Comparison of ENCODE assay signal across 9 mouse cellular contexts in genomic region chr17:13761179-13761913, GRCm38 (mm10). TPM values are rescaled to one million over a fixed set of nuclear protein-coding genes. Genes with fewer than 3 reads are reported as not detected.
DNase-seq lines count a peak whose midpoint lies in the region; ATAC-seq lines count a peak whose summit lies in the region.
"Had no signal": no experiment of that assay in that cellular context is flagged by ENCODE, and none has a peak within 500 bp of the region (broad histone marks: within the 10 kb centered on the region; RNA-seq: fewer than 3 reads in every experiment).

TSS of gene Tcte2 (minus strand) at chr17:13761825.

- H3K9me3 ChIP-seq in forebrain, embryonic 12.5 days = no peaks in the 10 kb centered on the region
- H3K9me3 ChIP-seq in lung, embryonic 16.5 days (ENCODE audit: control insufficient read depth, low read length) = no peaks in the 10 kb centered on the region

- H3K36me3 ChIP-seq in forebrain, embryonic 12.5 days (replicated peaks) = no peaks in the 10 kb centered on the region
- H3K36me3 ChIP-seq in lung, embryonic 16.5 days (ENCODE audit: control insufficient read depth, insufficient read depth, low read length) = no peaks in the 10 kb centered on the region

- no peaks in the 10 kb centered on the region for H3K27me3 ChIP-seq in forebrain, embryonic 12.5 days
- H3K27me3 ChIP-seq in lung, embryonic 16.5 days (ENCODE audit: control insufficient read depth, insufficient read depth, low read depth, low read length) = no peaks in the 10 kb centered on the region

- WGBS in forebrain, embryonic 12.5 days = under 1% methylated on average over 74 of the region's 74 CpGs
- 1% methylated on average over 74 of the region's 74 CpGs for WGBS in lung, embryonic 16.5 days

- H3K4me1 ChIP-seq in forebrain, embryonic 12.5 days = peaks cover 40% of the 10 kb centered on the region
- peaks cover 18% of the 10 kb centered on the region for H3K4me1 ChIP-seq in lung, embryonic 16.5 days (replicated peaks; ENCODE audit: control insufficient read depth, insufficient read depth, low read length)

- intact Hi-C loops in heart, postnatal 14 days (cut with DNase I) = loop anchor here (2.0 to 5.0 kb wide), 3 partner anchors 51 to 79 kb away; no protein-coding TSS in a partner anchor

- ATAC-seq in forebrain, embryonic 12.5 days (ENCODE audit: low FRiP score) = peak; percentile 40
- peak; percentile 37 for ATAC-seq in lung, embryonic 16.5 days (ENCODE audit: low read depth)

- peak within 1 kb of the TSS; percentile 95 for H3K27ac ChIP-seq in forebrain, embryonic 12.5 days
- H3K27ac ChIP-seq in lung, embryonic 16.5 days (ENCODE audit: low read length) = peak within 1 kb of the TSS; percentile 93
- H3K27ac ChIP-seq: macrophage had no signal

- H3K4me2 ChIP-seq in forebrain, embryonic 12.5 days = peak within 1 kb of the TSS; percentile 96
- peak within 1 kb of the TSS; percentile 98 for H3K4me2 ChIP-seq in lung, embryonic 16.5 days (ENCODE audit: low read depth, low read length)

- H3K4me3 ChIP-seq in forebrain, embryonic 12.5 days (replicated peaks) = peak within 1 kb of the TSS; percentile 97
- H3K4me3 ChIP-seq in lung, embryonic 16.5 days (ENCODE audit: low read length) = peak within 1 kb of the TSS; percentile 89

- H3K9ac ChIP-seq in forebrain, embryonic 12.5 days = peak within 1 kb of the TSS; percentile 95
- H3K9ac ChIP-seq in lung, embryonic 16.5 days (ENCODE audit: low read length) = peak within 1 kb of the TSS; percentile 89

- peak; percentile 72 to 85 for DNase-seq in adrenal gland, adult (ENCODE audit: inconsistent age in 2 of 2, low spot score in 1 of 2)
- no peak for DNase-seq in adrenal gland, adult 8-10 months
- peak; percentile 60 for DNase-seq in brain, adult 2 months (ENCODE audit: low read depth, low spot score)
- peak; percentile 49 to 53 for DNase-seq in heart, postnatal 14 days
- peak; percentile 48 to 64 for DNase-seq in kidney, postnatal 4 days
- peak; percentile 57 to 59 for DNase-seq in right cerebral cortex, postnatal 10 days (ENCODE audit: low spot score in 2 of 2)

RNA-seq across cellular contexts. Expression of gene Tcte2, which starts in this region (rescaled TPM):
- total RNA-seq in adrenal gland, adult 8-10 months (2022) = 10 to 100 TPM in 2 of 4 experiments, 1 to 10 TPM in 2; 4.6 to 10.7 (median 7.6) TPM
- polyA plus RNA-seq in forebrain, embryonic 12.5 days (2016; fragmentation: Nextera tagmentation; extraction: Ambion mirVana) = 14.9 and 15.2 TPM in 2 replicates
- total RNA-seq in heart, postnatal 14 days (2021) = 1 to 10 TPM; 2.5 to 5.6 TPM
- polyA plus RNA-seq in lung, embryonic 16.5 days (2015; fragmentation: Nextera tagmentation; extraction: Ambion mirVana) = 4.6 and 4.8 TPM in 2 replicates
- polyA plus RNA-seq: macrophage had no signal
